Mouse (Mus musculus) liver, adult (tissue): Measurements from ENCODE around the gene Vmn1r16.

ENCODE experiments used
- GATA4 ChIP-seq: IDR thresholded peaks from 2 replicates; pipeline ENCODE4 v1.6.1; 2014; ENCODE audit warnings: mild to moderate bottlenecking, low read length; ENCODE audit not compliant: insufficient replicate concordance

Gene Vmn1r16

DNA sequence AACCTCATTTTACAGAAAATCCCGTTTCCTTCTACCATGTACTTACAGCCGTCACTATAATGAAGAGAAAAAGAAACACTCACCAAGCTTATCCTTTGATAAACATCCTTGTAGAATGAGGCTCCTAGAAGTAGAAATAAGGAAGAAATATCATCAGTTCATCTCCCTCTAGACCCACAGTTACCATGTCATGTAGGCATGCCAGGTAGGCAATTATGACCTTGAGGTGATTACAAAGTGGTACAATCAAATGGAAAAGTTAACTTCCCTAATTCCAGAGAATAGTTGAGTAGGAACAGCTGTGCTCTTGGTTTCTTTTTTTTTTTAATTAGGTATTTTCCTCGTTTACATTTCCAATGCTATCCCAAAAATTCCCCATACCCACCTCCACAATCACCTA lies at the start of gene Vmn1r16:
Gene Vmn1r16 (minus strand): TSS at position 101 of the 400 bp plus-strand sequence.
- no peak for TF ChIP-seq GATA4

DNA sequence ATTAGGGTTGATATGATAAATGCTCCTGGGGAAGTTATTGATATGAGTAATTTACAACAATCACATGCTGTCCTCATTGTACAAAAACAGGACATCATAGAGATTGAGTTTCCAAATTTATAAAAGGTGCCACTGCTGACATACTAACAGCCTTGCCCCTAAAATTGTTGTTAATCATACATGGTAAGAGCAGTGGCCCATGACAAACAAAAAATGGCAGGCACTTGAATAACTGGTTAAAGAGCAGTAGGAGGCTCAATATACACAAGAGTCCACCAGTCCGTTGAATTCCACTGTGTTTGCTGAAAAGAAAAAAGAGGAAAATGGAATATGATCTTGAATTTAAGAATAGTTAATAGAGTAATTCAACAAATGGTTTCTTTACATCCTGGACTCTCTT lies 38.2 kb upstream of the Vmn1r16 start:
- no peak for TF ChIP-seq GATA4

DNA sequence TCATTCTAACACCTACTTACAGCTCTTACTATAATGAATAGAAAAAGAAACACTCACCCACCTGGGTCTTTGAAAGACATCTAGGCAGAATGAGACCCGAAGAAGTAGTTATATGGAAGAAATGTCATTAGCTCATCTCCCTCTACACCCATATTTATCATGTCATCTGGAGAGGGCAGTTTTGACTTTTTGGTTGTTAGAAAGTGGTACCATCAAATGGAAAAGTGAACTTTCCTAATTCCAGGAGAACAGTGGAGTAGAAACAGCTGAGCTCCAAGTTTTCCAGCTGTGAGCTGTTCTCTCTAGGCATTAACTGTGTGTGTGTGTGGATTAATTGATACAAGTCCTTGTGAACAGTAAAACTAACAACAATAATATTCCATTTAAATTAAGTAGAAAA lies 34.3 kb upstream of the Vmn1r16 start, which contains the start of gene Vmn1r17:
Gene Vmn1r17 (minus strand): TSS at position 101 of the 400 bp plus-strand sequence.
- no peak for TF ChIP-seq GATA4

DNA sequence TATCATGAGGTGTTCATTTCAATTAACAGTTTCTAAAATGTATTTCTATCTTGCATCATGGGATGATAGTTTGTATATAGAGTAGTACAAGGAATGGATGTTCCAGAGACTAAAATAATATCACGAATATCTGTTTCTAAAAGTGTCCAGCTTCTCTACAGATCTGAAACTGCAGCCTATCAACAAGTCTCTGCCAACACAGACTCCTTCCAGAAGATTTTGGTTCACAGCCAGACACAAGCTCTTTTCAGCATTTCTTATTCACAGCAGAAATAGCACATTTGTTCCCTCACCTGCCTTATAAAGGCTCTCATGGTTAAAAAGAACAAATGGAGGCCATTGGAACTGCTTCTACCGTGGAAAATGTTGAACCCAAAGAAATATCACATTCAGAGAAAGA lies 27.6 kb upstream of the Vmn1r16 start:
- no peak for TF ChIP-seq GATA4

DNA sequence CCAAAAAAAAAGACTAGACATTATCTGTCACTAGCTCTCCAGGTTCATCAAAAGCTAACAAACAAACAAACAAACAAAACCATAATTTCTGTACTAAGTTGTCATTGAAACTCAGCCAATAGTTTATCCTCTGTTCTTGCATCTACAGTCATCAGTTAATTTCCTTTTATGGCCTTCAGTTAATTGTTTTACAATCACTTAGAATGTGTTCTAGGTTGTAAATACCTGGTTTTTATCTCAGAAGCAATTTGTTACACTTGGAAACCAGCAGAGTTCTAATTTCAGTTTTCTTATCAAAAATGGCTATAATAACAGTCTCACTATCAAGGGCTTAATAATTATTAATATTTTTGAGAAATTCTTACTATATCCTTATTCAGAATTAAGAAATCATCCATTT lies 3.1 kb downstream of the Vmn1r16 start:
- TF ChIP-seq GATA4, result no peak

DNA sequence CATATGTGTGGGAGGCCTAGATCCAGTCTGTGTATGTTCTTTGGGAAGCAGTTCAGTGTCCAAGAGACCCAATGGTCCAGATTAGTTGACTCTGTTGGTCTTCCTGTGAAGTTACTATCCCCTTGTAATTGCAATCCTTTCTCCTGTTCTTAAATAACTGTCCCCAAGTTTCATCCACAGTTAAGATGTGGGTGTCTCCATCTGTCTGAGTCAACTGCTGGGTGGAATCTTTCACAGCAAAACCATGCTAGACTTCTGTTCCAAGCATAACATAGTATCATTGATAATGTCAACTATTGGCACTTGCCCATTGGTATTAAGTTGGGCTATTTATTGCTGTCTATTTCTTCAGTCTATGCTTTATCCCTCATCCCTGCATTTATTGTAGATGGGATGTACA lies 50.3 kb downstream of the Vmn1r16 start:
- no peak for TF ChIP-seq GATA4

DNA sequence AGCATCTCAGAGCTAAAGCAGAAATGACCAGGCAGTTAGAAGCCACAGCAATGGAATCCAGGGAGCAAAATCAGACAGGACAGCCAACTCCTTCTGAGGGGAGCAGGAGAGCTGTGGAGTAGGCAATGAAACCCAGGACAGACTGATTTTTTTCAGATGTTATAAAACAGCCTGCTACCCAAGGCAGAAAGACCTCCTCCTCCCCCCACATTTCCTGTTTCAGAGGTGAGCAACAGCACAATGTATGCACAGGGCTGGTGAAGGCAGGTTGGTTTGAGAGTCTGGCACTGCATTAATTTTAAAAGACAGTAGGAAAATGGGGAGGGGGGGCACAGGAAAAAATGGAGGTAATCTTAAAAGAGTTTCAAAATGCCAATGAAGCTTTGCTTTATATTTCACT lies 56.8 kb downstream of the Vmn1r16 start:
- TF ChIP-seq GATA4, result no peak

DNA sequence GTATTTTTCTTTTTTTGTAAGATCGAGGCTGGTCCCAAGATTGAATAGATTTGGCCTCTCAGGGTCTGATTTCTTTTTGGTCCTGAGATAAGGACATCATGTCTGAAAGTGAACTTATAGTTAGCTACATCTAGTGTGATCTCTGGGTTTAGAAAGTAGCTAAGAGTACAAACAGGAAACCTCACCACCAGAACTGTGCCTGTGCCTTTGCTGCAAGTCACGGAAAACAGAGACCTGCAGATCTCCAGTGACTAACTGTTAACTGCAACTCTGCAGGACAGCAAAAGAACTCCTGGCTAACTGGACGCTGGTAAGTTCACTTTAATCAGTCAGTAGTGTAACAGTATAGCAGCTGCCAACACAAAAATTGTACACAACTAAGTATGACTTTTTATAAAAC lies 57.4 kb downstream of the Vmn1r16 start:
- no peak for TF ChIP-seq GATA4
